Mouse (Mus musculus) C2C12 (cell line): ENCODE results near the gene Pfkfb4.

Experiments used
- CEBPB ChIP-seq: IDR thresholded peaks from one replicate; pipeline ENCODE4 v1.6.1; 2011; ENCODE audit warnings: low read depth, mild to moderate bottlenecking, control low read depth, moderate library complexity
- CTCF ChIP-seq: IDR thresholded peaks from one replicate; pipeline ENCODE4 v1.5.1; 2011; ENCODE audit not compliant: control insufficient read depth, insufficient read depth, insufficient read length
- USF1 ChIP-seq: IDR thresholded peaks from one replicate; pipeline ENCODE4 v1.6.1; 2011; ENCODE audit warnings: low read depth, mild to moderate bottlenecking, control low read depth, moderate library complexity

- TF ChIP-seq CTCF: no peak
- TF ChIP-seq USF1: no peak
- no peak for TF ChIP-seq CEBPB
Observed at GRCm38 (mm10) chr9:109073661-109074573, 82.3 kb downstream of the Pfkfb4 start, which contains the start of gene Atrip.
